Mouse (Mus musculus) thymus, adult 2 months (tissue): Measurements from ENCODE around the gene Erich6.

Experiments used
- CTCF ChIP-seq: fragments of 200-500 bp; IDR thresholded peaks from 2 replicates; pipeline ENCODE4 v1.5.1; 2012; ENCODE audit warnings: mild to moderate bottlenecking, control low read depth, low read length, moderate library complexity, borderline replicate concordance; ENCODE audit not compliant: control insufficient read depth, poor library complexity, insufficient read depth; ENCODE audit errors: extremely low read depth
- POLR2A ChIP-seq: fragments of 200-500 bp; IDR thresholded peaks from 2 replicates; pipeline ENCODE4 v1.6.1; 2012; ENCODE audit warnings: mild to moderate bottlenecking, low read length, control low read depth, moderate library complexity; ENCODE audit not compliant: control insufficient read depth, poor library complexity, insufficient read depth; ENCODE audit errors: extremely low read depth

DNA sequence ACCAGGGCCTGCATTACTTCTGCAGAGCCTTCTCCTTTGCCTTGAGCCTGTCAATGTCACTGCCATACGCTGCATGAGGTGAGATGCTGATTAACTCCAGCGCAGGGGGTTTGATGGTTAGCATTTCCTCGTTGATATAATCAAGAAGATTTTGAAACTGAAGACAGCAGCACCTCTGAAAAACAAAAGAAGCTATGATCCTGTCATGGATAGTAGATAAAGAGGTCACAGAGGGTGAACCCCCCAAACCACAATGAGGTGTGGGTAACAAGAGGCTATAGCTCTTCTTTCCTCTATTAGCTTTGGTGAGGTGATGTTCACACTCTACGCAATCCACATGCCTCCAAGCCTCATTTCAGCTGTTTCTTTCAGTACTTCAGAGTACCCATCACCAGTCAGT lies 12.0 kb downstream of the Erich6 start:
- TF ChIP-seq POLR2A, result no peak
- no peak for TF ChIP-seq CTCF
